Mouse (Mus musculus) embryonic stem cell, embryonic (primary cell): ENCODE measurements at regions not wholly inside any gene's neighbourhood (a gene's known extent, or its start where the extent isn't known, plus 50 kb on each side); places are given as distances from the start of the nearest gene placed in this dataset.

ENCODE experiments used
- CTCF ChIA-PET, 4 experiments: fragments of 300-600 bp in 2 of 4; fragments of 350-600 bp in 2 of 4; sonication (Branson Sonifier 250); formaldehyde crosslinking; loops; one replicate each; lab custom pipeline; 2022; ENCODE audit warnings: inconsistent platforms in 2 of 4; lab: Charles Lee
- POLR2A ChIA-PET, 4 experiments: fragments of 300-600 bp in 2 of 4; fragments of 350-600 bp in 2 of 4; sonication (Branson Sonifier 250); formaldehyde crosslinking; loops; one replicate each; lab custom pipeline; 2022; ENCODE audit warnings: antibody characterized with exemption in 4 of 4, inconsistent platforms in 1 of 4; lab: Charles Lee

DNA sequence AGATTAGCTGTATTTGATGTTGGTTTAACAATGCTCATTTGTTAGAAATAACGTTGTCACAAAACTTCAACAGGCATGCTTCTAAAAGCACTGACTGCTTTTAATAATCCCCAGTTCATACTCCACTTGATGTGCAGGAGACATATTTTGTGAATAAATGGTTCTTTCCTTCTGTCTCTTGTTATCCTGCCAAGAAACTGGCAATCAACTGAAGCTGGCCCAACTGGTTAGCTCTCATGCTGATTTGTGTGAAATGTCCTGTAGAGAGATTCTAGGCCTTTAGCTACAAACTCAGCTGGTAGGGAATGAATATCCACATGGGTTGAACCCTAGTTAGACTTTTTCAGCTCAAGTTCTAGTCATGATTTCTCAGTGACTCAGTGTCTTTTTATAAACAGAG is 647.8 kb upstream of the Cntnap5b start:
- ChIA-PET POLR2A (interaction anchor here in 1 of 4 experiments (0.9 kb wide), 1 partner anchor 8 kb away, joined by 3 read pairs; no protein-coding TSS in a partner anchor), CTCF (no interaction called here)

DNA sequence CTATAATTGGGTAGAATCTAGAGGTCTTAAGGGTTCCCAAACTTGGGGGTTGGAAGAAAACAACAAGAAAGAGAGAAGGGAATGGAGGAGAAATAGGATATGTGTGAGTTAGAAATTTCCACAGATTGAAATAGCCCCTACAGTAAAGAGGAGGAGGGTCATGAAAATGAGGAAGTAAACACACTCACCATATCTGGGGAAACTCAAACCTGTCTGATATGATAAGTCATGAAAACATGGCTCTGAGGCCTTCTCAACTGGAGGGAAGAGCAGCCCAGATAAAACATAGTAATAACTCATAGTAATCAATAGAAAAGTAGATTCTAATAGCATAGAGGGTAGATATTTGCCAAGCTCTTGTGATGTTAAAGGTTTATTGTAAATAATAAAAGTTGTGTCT is 638.4 kb upstream of the Cntnap5b start:
- POLR2A ChIA-PET, result no interaction called here

DNA sequence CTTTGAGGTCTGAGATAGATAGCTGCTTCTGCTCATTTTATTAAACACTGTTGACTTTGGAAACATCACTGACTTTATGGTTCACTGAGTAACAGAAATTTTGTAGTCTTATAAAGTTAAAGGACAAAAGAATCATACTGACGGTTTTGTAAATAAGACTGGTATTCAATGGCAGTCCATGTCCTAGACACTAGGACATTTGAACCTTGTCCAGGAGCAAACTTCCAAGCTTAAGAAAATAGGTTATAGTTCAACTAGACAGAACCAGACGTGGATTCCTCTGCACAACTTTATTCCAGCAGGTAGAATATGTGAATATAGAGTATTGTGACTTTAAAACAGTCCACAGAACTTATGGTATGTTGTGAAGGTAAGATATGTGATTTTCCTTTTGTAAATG is 635.0 kb upstream of the Cntnap5b start:
- CTCF ChIA-PET, result no interaction called here
- POLR2A ChIA-PET, result no interaction called here

More for the DNA sequence above, 638.4 kb upstream of the Cntnap5b start:
- CTCF ChIA-PET, result no interaction called here

DNA sequence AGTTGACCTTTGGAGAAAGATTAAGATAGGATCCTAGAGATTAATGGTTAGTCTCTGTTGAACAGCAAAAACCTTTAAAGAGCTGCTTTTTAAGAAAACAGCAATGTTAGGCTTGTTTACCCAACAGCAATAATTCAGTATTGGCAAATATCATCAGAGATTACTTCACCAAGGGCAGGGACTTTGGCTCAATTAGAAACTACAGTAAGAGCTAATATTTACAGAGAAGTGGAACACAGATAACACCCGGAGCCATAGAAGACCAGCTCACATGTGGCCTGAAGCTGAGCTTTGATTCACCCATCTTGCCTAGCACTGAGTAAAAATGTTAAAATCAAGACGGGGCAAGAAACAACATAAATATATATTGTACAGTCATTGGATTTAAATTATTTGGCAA is 611.9 kb upstream of the Cntnap5b start:
- ChIA-PET CTCF (no interaction called here), POLR2A (no interaction called here)
